In genomic region chr8:125568421-125568850, GRCm38 (mm10) we compare ENCODE assay signal across 8 mouse cellular contexts. TPM values are rescaled to one million over a fixed set of nuclear protein-coding genes. Genes with fewer than 3 reads are reported as not detected.
DNase-seq lines count a peak whose midpoint lies in the region; ATAC-seq and TF ChIP-seq lines count a peak whose summit lies in the region.

No protein-coding gene starts in this region.

- no peak for TF ChIP-seq POLR2A in kidney, adult 2 months (IDR thresholded peaks at IDR 0.05; ENCODE audit: low read depth, low read length)
- TF ChIP-seq POLR2A in embryonic fibroblast, embryonic 13.5 days (IDR thresholded peaks at IDR 0.05; ENCODE audit: low read depth, low read length) = no peak
- no peak for TF ChIP-seq POLR2A in small intestine, adult 2 months (IDR thresholded peaks at IDR 0.05; ENCODE audit: low read depth, low read length)

- no peaks in the 10 kb centered on the region for H3K36me3 ChIP-seq in kidney, adult 2 months (ENCODE audit: control insufficient read depth, insufficient read depth, low read length)
- H3K36me3 ChIP-seq in hindbrain, embryonic 16.5 days (ENCODE audit: control insufficient read depth, insufficient read depth, low read length) = no peaks in the 10 kb centered on the region
- no peaks in the 10 kb centered on the region for H3K36me3 ChIP-seq in lung, postnatal 0 days (ENCODE audit: insufficient read depth, low read length)
- H3K36me3 ChIP-seq in small intestine, adult 2 months (ENCODE audit: control insufficient read depth, insufficient read depth, low read length) = no peaks in the 10 kb centered on the region

- no peak for TF ChIP-seq CTCF in kidney, adult 2 months (conservative IDR thresholded peaks at IDR 0.05; ENCODE audit: insufficient read depth, insufficient read length, low read depth, low read length)
- no peak for TF ChIP-seq CTCF in embryonic fibroblast, embryonic 13.5 days (IDR thresholded peaks at IDR 0.05; ENCODE audit: borderline replicate concordance, insufficient read depth, low read length)
- no peak for TF ChIP-seq CTCF in lung, postnatal 0 days (IDR thresholded peaks at IDR 0.05)
- TF ChIP-seq CTCF in small intestine, adult 2 months (IDR thresholded peaks at IDR 0.05; ENCODE audit: extremely low read depth, insufficient read length, insufficient replicate concordance, low read depth, low read length) = no peak

- no peaks in the 10 kb centered on the region for H3K27me3 ChIP-seq in kidney, adult 2 months (replicated peaks; ENCODE audit: control insufficient read depth, insufficient read depth, low read length)
- no peaks in the 10 kb centered on the region for H3K27me3 ChIP-seq in hindbrain, embryonic 16.5 days (replicated peaks; ENCODE audit: control insufficient read depth, insufficient read depth, low read length)
- no peaks in the 10 kb centered on the region for H3K27me3 ChIP-seq in lung, postnatal 0 days (replicated peaks; ENCODE audit: insufficient read depth, low read length)
- no peaks in the 10 kb centered on the region for H3K27me3 ChIP-seq in small intestine, adult 2 months (ENCODE audit: control insufficient read depth, insufficient read depth, low read length)

- no peaks in the 10 kb centered on the region for H3K9me3 ChIP-seq in hindbrain, embryonic 16.5 days (ENCODE audit: control insufficient read depth, low read length)
- H3K9me3 ChIP-seq in lung, postnatal 0 days (ENCODE audit: low read length) = no peaks in the 10 kb centered on the region

- H3K4me3 ChIP-seq in kidney, adult 2 months (ENCODE audit: insufficient read depth, low read depth, low read length) = peak overlapping the region; percentile 43
- peak overlapping the region; percentile 81 for H3K4me3 ChIP-seq in embryonic fibroblast, embryonic 13.5 days (ENCODE audit: insufficient read depth, low read length)
- H3K4me3 ChIP-seq in hindbrain, embryonic 16.5 days (ENCODE audit: low read length) = peak overlapping the region; percentile 80
- peak overlapping the region; percentile 81 for H3K4me3 ChIP-seq in lung, postnatal 0 days (ENCODE audit: low read depth, low read length)
- peak overlapping the region; percentile 65 for H3K4me3 ChIP-seq in small intestine, adult 2 months (ENCODE audit: low read depth, low read length)

- peak overlapping the region; percentile 63 for H3K9ac ChIP-seq in hindbrain, embryonic 16.5 days (ENCODE audit: low read depth, low read length)
- H3K9ac ChIP-seq in lung, postnatal 0 days (replicated peaks; ENCODE audit: low read depth) = peak overlapping the region; percentile 64; the same call in 1 of the 2 replicates

- H3K4me2 ChIP-seq in hindbrain, embryonic 16.5 days (ENCODE audit: low read length) = peak overlapping the region; percentile 96
- peak overlapping the region; percentile 91 for H3K4me2 ChIP-seq in lung, postnatal 0 days (replicated peaks; ENCODE audit: low read depth, low read length)

- ATAC-seq in hindbrain, embryonic 16.5 days = no peak
- peak; percentile 8; the same call in 1 of the 2 replicates for ATAC-seq in lung, postnatal 0 days

- WGBS in kidney, adult 2 months = 4% methylated on average over 14 of the region's 14 CpGs
- WGBS in hindbrain, embryonic 16.5 days = under 1% methylated on average over 14 of the region's 14 CpGs
- under 1% methylated on average over 14 of the region's 14 CpGs for WGBS in lung, postnatal 0 days
- under 1% methylated on average over 14 of the region's 14 CpGs for WGBS in small intestine, adult 2 months

- peak; percentile 34 for DNase-seq in kidney, adult 2 months
- DNase-seq in kidney, postnatal 25 days = no peak
- DNase-seq in MN1 (ENCODE audit: low spot score) = peak; percentile 80
- DNase-seq in lung, postnatal 0 days (ENCODE audit: low spot score) = peak; percentile 79
- no peak for DNase-seq in gastrocnemius, postnatal 25 days

- no peak overlapping the region for H3K27ac ChIP-seq in kidney, adult 2 months (ENCODE audit: insufficient read depth, low read depth, low read length)
- H3K27ac ChIP-seq in embryonic fibroblast, embryonic 13.5 days (ENCODE audit: insufficient read depth, low read length) = peak overlapping the region; percentile 7; the same call in 1 of the 2 replicates
- no peak overlapping the region for H3K27ac ChIP-seq in hindbrain, embryonic 16.5 days (ENCODE audit: low read depth, low read length)
- peak overlapping the region; percentile 84; the same call in 1 of the 2 replicates for H3K27ac ChIP-seq in lung, postnatal 0 days (ENCODE audit: low read length)
- H3K27ac ChIP-seq in small intestine, adult 2 months (ENCODE audit: insufficient read depth, low read depth, low read length) = no peak overlapping the region

- no peaks in the 10 kb centered on the region for H3K4me1 ChIP-seq in kidney, adult 2 months (ENCODE audit: control insufficient read depth, insufficient read depth, low read length)
- no peaks in the 10 kb centered on the region for H3K4me1 ChIP-seq in embryonic fibroblast, embryonic 13.5 days (ENCODE audit: control insufficient read depth, insufficient read depth, low read length)
- peaks cover 29% of the 10 kb centered on the region for H3K4me1 ChIP-seq in hindbrain, embryonic 16.5 days (ENCODE audit: control insufficient read depth, insufficient read depth, low read depth, low read length)
- H3K4me1 ChIP-seq in lung, postnatal 0 days (ENCODE audit: insufficient read depth, low read depth, low read length) = peaks cover 5% of the 10 kb centered on the region; the same call in 1 of the 2 replicates
- H3K4me1 ChIP-seq in small intestine, adult 2 months (ENCODE audit: control insufficient read depth, insufficient read depth, insufficient read length, low read length) = peaks cover 8% of the 10 kb centered on the region; the same call in 1 of the 2 replicates

- TF ChIP-seq EP300 in lung, postnatal 0 days (IDR thresholded peaks at IDR 0.05) = no peak

RNA-seq across cellular contexts. Expression of gene Sipa1l2, which starts 1.2 kb away (rescaled TPM):
- 8.1 and 8.3 TPM in 2 replicates for polyA plus RNA-seq in kidney, adult 2 months (2012; rRNA removed)
- polyA plus RNA-seq in embryonic fibroblast, embryonic 13.5 days (2011; ENCODE audit: insufficient read length, low read depth, missing spikeins) = 10.3 and 12.6 TPM in 2 replicates
- polyA plus RNA-seq in hindbrain, embryonic 16.5 days (2015; fragmentation: Nextera tagmentation; extraction: Ambion mirVana) = 15.9 and 20.5 TPM in 2 replicates
- polyA plus RNA-seq in lung, postnatal 0 days (2015; fragmentation: Nextera tagmentation; extraction: Ambion mirVana) = 9.4 and 11.1 TPM in 2 replicates
- polyA plus RNA-seq in small intestine, adult 2 months (2012; rRNA removed) = 6.3 and 9.7 TPM in 2 replicates
- 1 to 10 TPM; 5.5 to 8.2 TPM for total RNA-seq in gastrocnemius, postnatal 25 days (2021)

Comparison
In these comparisons a context has a peak if more than half of its experiments do, and no peak if none do; other contexts are left out.
1. DNase-seq: peak in kidney, adult 2 months (single experiment), MN1 (single experiment) and lung, postnatal 0 days (single experiment); none in kidney, postnatal 25 days (0 of 2) and gastrocnemius, postnatal 25 days (single experiment).
2. H3K27ac ChIP-seq: peak in embryonic fibroblast, embryonic 13.5 days (single experiment) and lung, postnatal 0 days (single experiment); none in kidney, adult 2 months (single experiment), hindbrain, embryonic 16.5 days (single experiment) and small intestine, adult 2 months (single experiment).
3. Peak in every context shown above with its lines, with median percentiles within 50 percentile points of each other: H3K4me3 ChIP-seq.